Mouse (Mus musculus) intestine, postnatal 0 days (tissue): ENCODE measurements around the gene Ctnnbl1. TPM values are rescaled to one million over a fixed set of nuclear protein-coding genes. Genes with fewer than 3 reads are reported as not detected.

ENCODE experiments used
- ATAC-seq: fragments of 200-750 bp; cut with Nextera tagmentation; 2 replicates; pipeline ENCODE4 v1.8.0; 2017; ENCODE audit warnings: mild to moderate bottlenecking, moderate TSS enrichment, moderate library complexity
- H3K27ac ChIP-seq: fragments of 300-500 bp; sonication (generic); 2 replicates; pipeline ENCODE4 v1.5.1; 2014; ENCODE audit warnings: mild to moderate bottlenecking, low read depth, low read length, moderate library complexity
- H3K27me3 ChIP-seq: fragments of 300-500 bp; sonication (generic); replicated peaks from 2 replicates; pipeline ENCODE4 v1.6.1; 2014; ENCODE audit warnings: low read length, mixed read lengths; ENCODE audit not compliant: control insufficient read depth, insufficient read depth
- H3K36me3 ChIP-seq: fragments of 300-500 bp; sonication (generic); 2 replicates; pipeline ENCODE4 v1.6.1; 2014; ENCODE audit warnings: mild to moderate bottlenecking, moderate library complexity; ENCODE audit not compliant: control insufficient read depth, insufficient read depth
- H3K4me1 ChIP-seq: fragments of 300-500 bp; sonication (generic); replicated peaks from 2 replicates; pipeline ENCODE4 v1.6.1; 2014; ENCODE audit warnings: antibody characterized with exemption, low read length, mixed read lengths; ENCODE audit not compliant: control insufficient read depth, insufficient read depth
- H3K4me2 ChIP-seq: fragments of 300-500 bp; sonication (generic); replicated peaks from 2 replicates; pipeline ENCODE4 v1.6.1; 2014; ENCODE audit warnings: low read depth, mild to moderate bottlenecking, moderate library complexity
- H3K4me3 ChIP-seq: fragments of 300-500 bp; sonication (generic); 2 replicates; pipeline ENCODE4 v1.5.1; 2014; ENCODE audit warnings: low read depth, low read length
- H3K9ac ChIP-seq: fragments of 300-500 bp; sonication (generic); 2 replicates; pipeline ENCODE4 v1.6.1; 2014; ENCODE audit warnings: mild to moderate bottlenecking, low read depth, low read length
- H3K9me3 ChIP-seq: fragments of 300-500 bp; sonication (generic); 2 replicates; pipeline ENCODE4 v1.6.1; 2016; ENCODE audit warnings: mixed run types; ENCODE audit not compliant: control insufficient read depth
- CTCF ChIP-seq: sonication (generic); IDR thresholded peaks from 2 replicates; pipeline ENCODE4 v1.5.1; 2016; ENCODE audit warnings: low read depth, mild to moderate bottlenecking, control low read depth, antibody characterized with exemption, moderate library complexity
- WGBS: fragments of 180-500 bp; shearing (Covaris S2); extraction: QIAGEN DNeasy Blood & Tissue Kit; methylation state at CpG from one replicate; pipeline ENCODE4 v1.1.7; 2014; 5-methylcytosine and 5-hydroxymethylcytosine counted together
- polyA plus RNA-seq: library from polyadenylated mRNA; unstranded; fragments of >200 nt; fragmentation: Nextera tagmentation; extraction: Ambion mirVana; gene quantifications from 2 replicates; pipeline ENCODE4 v1.2.1, GENCODE M21; 2015

The Ctnnbl1 gene
- polyA plus RNA-seq, 1 experiment from 2014 or later: 19.5 TPM

- H3K27ac ChIP-seq: no peak overlapping the region
- H3K9me3 ChIP-seq: no peaks in the 10 kb centered on the region
- no peak overlapping the region for H3K4me2 ChIP-seq
- TF ChIP-seq CTCF: no peak
- no peaks in the 10 kb centered on the region for H3K4me1 ChIP-seq
- H3K36me3 ChIP-seq: peaks cover 23% of the 10 kb centered on the region
- WGBS: 78% methylated on average over 8 of the region's 8 CpGs
- no peak overlapping the region for H3K9ac ChIP-seq
- no peak overlapping the region for H3K4me3 ChIP-seq
- ATAC-seq: no peak
- H3K27me3 ChIP-seq: no peaks in the 10 kb centered on the region
Measured at GRCm38 (mm10) chr2:157793851-157794332, 56.7 kb downstream of the Ctnnbl1 start.

- H3K36me3 ChIP-seq: peaks cover 11% of the 10 kb centered on the region; the same call in 1 of the 2 replicates
- no peak overlapping the region for H3K27ac ChIP-seq
- no peak for ATAC-seq
- H3K4me2 ChIP-seq: no peak overlapping the region
- no peaks in the 10 kb centered on the region for H3K4me1 ChIP-seq
- no peak overlapping the region for H3K4me3 ChIP-seq
- no peaks in the 10 kb centered on the region for H3K27me3 ChIP-seq
- WGBS: 97% methylated on average over 1 of the region's 1 CpGs
- H3K9ac ChIP-seq: no peak overlapping the region
- H3K9me3 ChIP-seq: no peaks in the 10 kb centered on the region
- TF ChIP-seq CTCF: no peak
Measured at GRCm38 (mm10) chr2:157795627-157796423, 58.6 kb downstream of the Ctnnbl1 start.

- Histone ChIP-seq H3K27me3 (no peaks in the 10 kb centered on the region), H3K27ac (no peak overlapping the region), H3K4me1 (no peaks in the 10 kb centered on the region), H3K9me3 (no peaks in the 10 kb centered on the region), H3K4me2 (no peak overlapping the region), H3K4me3 (no peak overlapping the region), H3K36me3 (peaks cover 6% of the 10 kb centered on the region; the same call in 1 of the 2 replicates), H3K9ac (no peak overlapping the region)
- 92% methylated on average over 9 of the region's 9 CpGs for whole genome bisulfite sequencing
- TF ChIP-seq CTCF: no peak
- no peak for ATAC-seq
Measured at GRCm38 (mm10) chr2:157799533-157799932, 62.3 kb downstream of the Ctnnbl1 start.

GRCm38 (mm10) chr2:157800288-157800687, 63.1 kb downstream of the Ctnnbl1 start:
- H3K9ac ChIP-seq: no peak overlapping the region
- H3K27ac ChIP-seq: no peak overlapping the region
- H3K4me3 ChIP-seq: no peak overlapping the region
- peaks cover 6% of the 10 kb centered on the region; the same call in 1 of the 2 replicates for H3K36me3 ChIP-seq
- H3K4me1 ChIP-seq: no peaks in the 10 kb centered on the region
- H3K27me3 ChIP-seq: no peaks in the 10 kb centered on the region
- 74% methylated on average over 2 of the region's 2 CpGs for whole genome bisulfite sequencing
- H3K9me3 ChIP-seq: no peaks in the 10 kb centered on the region
- H3K4me2 ChIP-seq: no peak overlapping the region
- ATAC-seq: no peak
- TF ChIP-seq CTCF: no peak

GRCm38 (mm10) chr2:157800746-157801501, 63.7 kb downstream of the Ctnnbl1 start:
- no peak overlapping the region for H3K9ac ChIP-seq
- no peaks in the 10 kb centered on the region for H3K9me3 ChIP-seq
- H3K4me2 ChIP-seq: no peak overlapping the region
- H3K36me3 ChIP-seq: peaks cover 6% of the 10 kb centered on the region; the same call in 1 of the 2 replicates
- TF ChIP-seq CTCF: no peak
- 55% methylated on average over 11 of the region's 11 CpGs for WGBS
- no peak overlapping the region for H3K4me3 ChIP-seq
- H3K4me1 ChIP-seq: no peaks in the 10 kb centered on the region
- ATAC-seq: no peak
- no peak overlapping the region for H3K27ac ChIP-seq
- no peaks in the 10 kb centered on the region for H3K27me3 ChIP-seq

- Histone ChIP-seq H3K4me1 (no peaks in the 10 kb centered on the region), H3K27me3 (no peaks in the 10 kb centered on the region), H3K36me3 (peaks cover 6% of the 10 kb centered on the region; the same call in 1 of the 2 replicates), H3K4me3 (no peak overlapping the region), H3K9ac (no peak overlapping the region), H3K4me2 (no peak overlapping the region), H3K27ac (no peak overlapping the region), H3K9me3 (no peaks in the 10 kb centered on the region)
- TF ChIP-seq CTCF: no peak
- WGBS: 55% methylated on average over 8 of the region's 8 CpGs
- no peak for ATAC-seq
Measured at GRCm38 (mm10) chr2:157801505-157802357, 64.5 kb downstream of the Ctnnbl1 start.
